Mouse (Mus musculus): ENCODE measurements around the gene Rsg1. TPM values are rescaled to one million over a fixed set of nuclear protein-coding genes. Genes with fewer than 3 reads are reported as not detected.

Rsg1 gene
- polyA plus RNA-seq, 1 experiment from 2014 or later = 2.4 TPM

DNA sequence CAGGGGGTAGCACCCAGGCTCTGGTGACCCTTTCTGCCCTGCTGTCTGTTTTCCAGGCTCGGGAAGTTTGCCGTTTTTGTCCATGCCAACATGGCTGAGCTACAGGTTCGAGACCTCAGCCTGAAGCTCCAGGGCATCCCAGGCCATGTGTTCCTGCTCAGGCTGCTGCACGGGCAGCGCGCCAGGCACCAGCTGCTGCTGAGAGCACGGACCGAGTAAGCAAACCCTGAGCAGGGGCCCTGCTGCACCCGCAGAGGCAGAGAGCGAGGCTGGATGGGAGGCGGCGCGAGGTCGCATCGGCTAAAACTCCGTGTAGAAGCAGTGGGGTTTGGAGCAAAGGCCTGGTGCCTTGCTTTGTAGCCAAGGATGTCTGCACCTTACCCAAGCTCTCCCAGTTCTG, 40.5 kb downstream of the Rsg1 start:
- ATAC-seq (peak; percentile 41; the same call in 1 of the 2 replicates), DNase-seq (ENCODE audit: low spot score) (peak; percentile 42)

DNA sequence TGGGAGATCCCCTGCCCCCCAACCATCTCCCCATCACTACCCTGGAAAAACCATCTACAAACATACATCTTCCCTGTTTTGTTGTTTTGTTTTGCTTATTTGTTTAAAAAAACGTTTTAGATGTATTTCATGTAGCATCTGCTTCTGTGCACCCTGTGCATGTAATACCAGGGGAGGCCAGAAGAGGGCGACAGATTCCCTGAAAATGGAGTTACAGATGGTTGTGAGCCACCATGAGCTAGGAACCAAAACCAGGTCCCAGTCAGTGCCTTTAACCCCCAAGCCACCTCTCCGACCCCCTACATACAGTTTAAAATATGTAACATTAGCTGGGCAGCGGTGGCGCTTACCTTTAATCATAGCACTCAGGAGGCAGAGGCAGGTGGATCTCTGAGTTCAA, 43.7 kb downstream of the Rsg1 start:
- Histone ChIP-seq H3K4me1 (ENCODE audit: insufficient read depth, low read depth, low read length) (no peaks in the 10 kb centered on the region), H3K27ac (ENCODE audit: low read length) (no peak overlapping the region), H3K4me2 (replicated peaks; ENCODE audit: low read depth, low read length) (no peak overlapping the region), H3K9ac (replicated peaks; ENCODE audit: low read depth) (no peak overlapping the region), H3K36me3 (ENCODE audit: insufficient read depth, low read length) (no peaks in the 10 kb centered on the region), H3K27me3 (replicated peaks; ENCODE audit: insufficient read depth, low read length) (no peaks in the 10 kb centered on the region), H3K4me3 (ENCODE audit: low read depth, low read length) (no peak overlapping the region), H3K9me3 (ENCODE audit: low read length) (no peaks in the 10 kb centered on the region)
- no peak for TF ChIP-seq EP300 (IDR thresholded peaks at IDR 0.05)
- TF ChIP-seq CTCF (IDR thresholded peaks at IDR 0.05) = peak; percentile 76
- ATAC-seq (no peak), DNase-seq (ENCODE audit: low spot score) (no peak)
- WGBS = 69% methylated on average over 5 of the region's 5 CpGs

More for the DNA sequence above, 40.5 kb downstream of the Rsg1 start:
- Histone ChIP-seq H3K9me3 (ENCODE audit: low read length) (no peaks in the 10 kb centered on the region), H3K9ac (replicated peaks; ENCODE audit: low read depth) (no peak overlapping the region), H3K27me3 (replicated peaks; ENCODE audit: insufficient read depth, low read length) (no peaks in the 10 kb centered on the region), H3K27ac (ENCODE audit: low read length) (no peak overlapping the region), H3K4me3 (ENCODE audit: low read depth, low read length) (no peak overlapping the region), H3K4me2 (replicated peaks; ENCODE audit: low read depth, low read length) (no peak overlapping the region), H3K36me3 (ENCODE audit: insufficient read depth, low read length) (no peaks in the 10 kb centered on the region), H3K4me1 (ENCODE audit: insufficient read depth, low read depth, low read length) (no peaks in the 10 kb centered on the region)
- 68% methylated on average over 16 of the region's 16 CpGs for WGBS
- no peak for TF ChIP-seq EP300 (IDR thresholded peaks at IDR 0.05)
- no peak for TF ChIP-seq CTCF (IDR thresholded peaks at IDR 0.05)

DNA sequence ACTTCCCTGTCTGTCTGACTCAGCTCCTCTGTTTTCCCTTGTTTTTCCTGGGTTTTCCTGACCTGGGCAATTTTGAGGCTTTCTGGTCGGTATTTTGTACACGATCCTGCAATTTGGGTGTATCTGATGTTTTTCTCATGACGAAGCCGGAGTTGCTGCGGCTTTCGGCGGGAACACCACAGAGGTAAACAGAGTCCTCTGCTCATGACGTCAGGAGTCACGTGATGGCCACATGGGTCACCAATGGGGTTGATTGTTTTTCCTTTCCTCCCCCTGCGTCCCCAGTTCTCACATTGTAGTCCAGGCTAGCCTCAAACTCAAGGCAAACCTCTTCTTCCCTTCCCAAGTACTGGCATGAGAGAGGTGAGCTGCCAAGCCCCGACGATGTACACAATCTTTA, 45.7 kb downstream of the Rsg1 start:
- Histone ChIP-seq H3K27ac (ENCODE audit: low read length) (no peak overlapping the region), H3K4me1 (ENCODE audit: insufficient read depth, low read depth, low read length) (no peaks in the 10 kb centered on the region), H3K4me3 (ENCODE audit: low read depth, low read length) (no peak overlapping the region), H3K36me3 (ENCODE audit: insufficient read depth, low read length) (no peaks in the 10 kb centered on the region), H3K9me3 (ENCODE audit: low read length) (no peaks in the 10 kb centered on the region), H3K4me2 (replicated peaks; ENCODE audit: low read depth, low read length) (peak overlapping the region; percentile 48), H3K27me3 (replicated peaks; ENCODE audit: insufficient read depth, low read length) (no peaks in the 10 kb centered on the region), H3K9ac (replicated peaks; ENCODE audit: low read depth) (no peak overlapping the region)
- DNase-seq (ENCODE audit: low spot score) (no peak), ATAC-seq (no peak)
- 66% methylated on average over 12 of the region's 12 CpGs for WGBS
- TF ChIP-seq EP300 (IDR thresholded peaks at IDR 0.05) = no peak
- TF ChIP-seq CTCF (IDR thresholded peaks at IDR 0.05) = no peak

DNA sequence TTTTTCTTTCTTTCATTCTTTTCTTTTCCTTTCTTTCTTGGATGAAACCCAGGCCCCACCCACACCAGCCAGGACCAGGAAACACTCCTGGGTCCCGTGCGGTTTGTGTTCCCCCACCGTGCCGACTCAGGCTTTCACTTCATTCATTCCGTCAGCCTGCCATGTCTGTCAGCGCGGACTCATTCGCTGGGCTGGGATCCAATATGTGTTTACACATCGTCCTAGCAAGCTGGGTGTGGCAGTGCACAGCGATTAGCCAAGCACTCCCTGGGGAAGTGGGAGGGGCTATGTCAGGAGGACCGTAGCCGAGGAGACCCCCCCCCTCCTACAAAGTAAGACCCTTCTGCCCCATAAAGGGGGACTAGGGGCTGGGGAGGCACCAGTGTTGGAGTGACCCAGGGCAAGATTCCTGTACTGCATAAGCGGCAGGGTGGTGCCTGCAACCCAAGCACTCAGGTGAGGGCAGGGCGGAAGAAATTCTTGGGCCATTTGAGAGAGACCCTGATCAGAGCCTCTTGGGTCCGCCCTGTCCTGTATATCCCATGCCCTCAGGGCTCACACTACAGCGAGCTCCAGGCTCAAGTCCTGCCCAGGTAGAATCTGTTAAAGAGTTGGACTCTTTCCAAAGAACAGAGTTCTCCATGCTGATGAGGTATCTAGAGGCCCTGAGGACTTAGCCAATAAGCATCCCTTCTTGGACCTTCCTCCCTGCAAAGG, 46.4 kb downstream of the Rsg1 start:
- WGBS = 13% methylated on average over 16 of the region's 16 CpGs
- Histone ChIP-seq H3K9me3 (ENCODE audit: low read length) (no peaks in the 10 kb centered on the region), H3K4me2 (replicated peaks; ENCODE audit: low read depth, low read length) (peak overlapping the region; percentile 48), H3K4me3 (ENCODE audit: low read depth, low read length) (peak overlapping the region; percentile 16; the same call in 1 of the 2 replicates), H3K9ac (replicated peaks; ENCODE audit: low read depth) (no peak overlapping the region), H3K36me3 (ENCODE audit: insufficient read depth, low read length) (no peaks in the 10 kb centered on the region), H3K27ac (ENCODE audit: low read length) (peak overlapping the region; percentile 26; the same call in 1 of the 2 replicates), H3K4me1 (ENCODE audit: insufficient read depth, low read depth, low read length) (no peaks in the 10 kb centered on the region), H3K27me3 (replicated peaks; ENCODE audit: insufficient read depth, low read length) (no peaks in the 10 kb centered on the region)
- TF ChIP-seq CTCF (IDR thresholded peaks at IDR 0.05) (no peak), EP300 (IDR thresholded peaks at IDR 0.05) (0 out of 2 replicates have a peak, but pooled peaks have one; percentile 5)
- DNase-seq (ENCODE audit: low spot score) (peak; percentile 95), ATAC-seq (peak; percentile 91)

DNA sequence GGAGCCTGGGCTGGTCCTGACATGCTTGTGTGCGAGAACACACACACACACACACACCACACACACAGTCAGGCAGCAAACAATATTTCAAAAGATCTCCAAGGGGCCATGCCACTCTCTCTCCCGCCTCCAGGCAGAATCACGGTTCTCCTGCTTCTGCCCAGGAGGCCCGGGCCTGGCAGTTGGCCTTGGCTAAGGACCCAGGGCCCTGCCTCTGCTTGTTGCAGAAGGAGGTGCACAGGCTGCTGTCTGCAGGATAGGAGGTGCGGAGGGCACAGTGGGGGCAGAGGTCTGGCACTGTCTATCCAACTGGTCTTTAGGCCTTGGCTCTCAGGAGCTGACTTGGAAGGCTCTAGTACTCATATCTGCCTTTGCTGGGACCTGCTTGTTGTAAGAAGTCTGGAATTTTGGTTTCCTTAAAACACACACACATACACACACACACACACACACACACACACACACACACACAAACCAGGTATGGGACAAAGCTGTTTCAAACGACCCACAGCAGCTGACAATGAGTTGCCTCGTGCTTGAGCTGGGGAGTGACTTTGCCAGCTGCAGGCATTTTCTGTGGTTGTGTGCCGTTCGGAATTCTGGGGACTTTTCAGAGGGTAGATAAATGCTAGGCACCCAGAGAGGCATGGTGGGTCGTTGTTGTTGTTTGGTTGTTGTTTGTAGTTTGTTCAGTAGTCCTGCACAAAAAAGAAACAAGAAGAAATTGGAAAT, 49.3 kb downstream of the Rsg1 start:
- Histone ChIP-seq H3K4me3 (ENCODE audit: low read depth, low read length) (no peak overlapping the region), H3K9ac (replicated peaks; ENCODE audit: low read depth) (no peak overlapping the region), H3K36me3 (ENCODE audit: insufficient read depth, low read length) (no peaks in the 10 kb centered on the region), H3K9me3 (ENCODE audit: low read length) (no peaks in the 10 kb centered on the region), H3K27me3 (replicated peaks; ENCODE audit: insufficient read depth, low read length) (no peaks in the 10 kb centered on the region), H3K27ac (ENCODE audit: low read length) (no peak overlapping the region), H3K4me2 (replicated peaks; ENCODE audit: low read depth, low read length) (no peak overlapping the region), H3K4me1 (ENCODE audit: insufficient read depth, low read depth, low read length) (no peaks in the 10 kb centered on the region)
- no peak for DNase-seq (ENCODE audit: low spot score)
- 74% methylated on average over 10 of the region's 10 CpGs for WGBS
- TF ChIP-seq CTCF (IDR thresholded peaks at IDR 0.05) (no peak), EP300 (IDR thresholded peaks at IDR 0.05) (no peak)
- no peak for ATAC-seq

DNA sequence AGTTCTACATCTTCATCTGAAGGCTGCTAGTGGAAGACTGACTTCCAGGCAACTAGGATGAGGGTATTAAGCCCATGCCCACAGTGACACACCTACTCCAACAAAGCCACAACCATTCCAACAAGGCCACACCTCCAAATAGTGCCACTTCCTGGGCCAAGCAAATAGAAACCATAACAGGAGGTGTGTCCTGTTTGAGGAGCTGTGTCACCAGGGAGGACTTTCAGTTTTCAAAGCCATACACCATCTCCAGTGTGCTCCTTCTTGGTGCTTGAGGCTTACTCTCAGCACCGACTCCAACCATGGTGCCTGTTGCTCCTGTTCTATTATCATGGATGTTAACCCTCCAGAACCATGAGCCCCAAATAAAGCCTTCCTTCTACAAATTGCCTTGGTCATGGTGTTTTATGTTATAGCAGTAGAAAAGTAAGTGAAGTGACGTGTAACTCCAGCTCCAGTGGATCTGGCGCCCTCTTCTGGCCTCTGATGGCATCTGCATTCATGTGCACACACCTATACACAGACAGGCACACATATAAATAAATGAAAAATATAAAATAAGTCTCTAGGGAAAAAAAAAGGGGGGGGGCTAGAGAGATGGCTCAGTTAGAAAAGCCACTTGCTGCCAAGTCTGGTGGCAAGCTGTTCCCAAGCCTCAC, 52.4 kb downstream of the Rsg1 start:
- H3K27ac ChIP-seq (ENCODE audit: low read length) = no peak overlapping the region
- no peak overlapping the region for H3K4me2 ChIP-seq (replicated peaks; ENCODE audit: low read depth, low read length)
- no peak for ATAC-seq
- H3K27me3 ChIP-seq (replicated peaks; ENCODE audit: insufficient read depth, low read length) = no peaks in the 10 kb centered on the region
- H3K4me3 ChIP-seq (ENCODE audit: low read depth, low read length) = no peak overlapping the region
- H3K9ac ChIP-seq (replicated peaks; ENCODE audit: low read depth) = no peak overlapping the region
- H3K4me1 ChIP-seq (ENCODE audit: insufficient read depth, low read depth, low read length) = no peaks in the 10 kb centered on the region
- peak; percentile 10 for DNase-seq (ENCODE audit: low spot score)
- H3K36me3 ChIP-seq (ENCODE audit: insufficient read depth, low read length) = no peaks in the 10 kb centered on the region
- H3K9me3 ChIP-seq (ENCODE audit: low read length) = no peaks in the 10 kb centered on the region
- 86% methylated on average over 3 of the region's 3 CpGs for WGBS
- TF ChIP-seq EP300 (IDR thresholded peaks at IDR 0.05) (no peak), CTCF (IDR thresholded peaks at IDR 0.05) (peak; percentile 45)
